Mouse (Mus musculus): ENCODE results near the gene Tm6sf1. TPM values are rescaled to one million over a fixed set of nuclear protein-coding genes. Genes with fewer than 3 reads are reported as not detected.
"Not testable (repeated sequence)": the region's sequence is repeated elsewhere in the genome, so short reads cannot be mapped to it uniquely, and the experiment has no call there.

The Tm6sf1 gene
- polyA plus RNA-seq, 1 experiment from 2014 or later: 12.5 TPM

DNA sequence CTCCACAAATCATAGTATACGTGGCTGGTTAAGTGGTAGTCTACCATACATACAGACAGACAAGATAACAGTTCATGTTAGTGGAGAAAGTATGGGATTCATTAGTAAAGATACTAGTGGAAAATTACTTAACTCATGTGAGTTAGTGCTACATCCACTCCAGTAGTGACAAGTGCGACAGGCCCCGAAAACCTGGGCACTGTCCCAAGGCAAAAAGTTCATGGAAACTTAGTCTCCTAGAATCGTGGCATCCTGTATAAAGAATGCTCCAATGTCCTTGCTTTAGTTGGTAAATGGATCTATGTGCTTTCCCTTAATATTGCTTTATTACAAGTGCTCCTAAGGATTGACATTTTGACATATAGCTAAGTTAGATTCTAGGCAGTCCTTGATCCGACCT lies 21.0 kb upstream of the Tm6sf1 start:
- not testable (repeated sequence) for H3K4me1 ChIP-seq (replicated peaks; ENCODE audit: control insufficient read depth, insufficient read depth, low read length); H3K36me3 ChIP-seq (ENCODE audit: control insufficient read depth, insufficient read depth, low read length); H3K4me3 ChIP-seq (ENCODE audit: low read depth, low read length); H3K9ac ChIP-seq (ENCODE audit: low read depth, low read length); ATAC-seq (replicated peaks; ENCODE audit: low FRiP score); DNase-seq (ENCODE audit: low spot score); H3K9me3 ChIP-seq (ENCODE audit: control insufficient read depth, low read length); H3K27ac ChIP-seq (ENCODE audit: low read depth, low read length); H3K27me3 ChIP-seq (replicated peaks; ENCODE audit: control insufficient read depth, insufficient read depth, low read length); H3K4me2 ChIP-seq
- WGBS: 78% methylated on average over 5 of the region's 5 CpGs

DNA sequence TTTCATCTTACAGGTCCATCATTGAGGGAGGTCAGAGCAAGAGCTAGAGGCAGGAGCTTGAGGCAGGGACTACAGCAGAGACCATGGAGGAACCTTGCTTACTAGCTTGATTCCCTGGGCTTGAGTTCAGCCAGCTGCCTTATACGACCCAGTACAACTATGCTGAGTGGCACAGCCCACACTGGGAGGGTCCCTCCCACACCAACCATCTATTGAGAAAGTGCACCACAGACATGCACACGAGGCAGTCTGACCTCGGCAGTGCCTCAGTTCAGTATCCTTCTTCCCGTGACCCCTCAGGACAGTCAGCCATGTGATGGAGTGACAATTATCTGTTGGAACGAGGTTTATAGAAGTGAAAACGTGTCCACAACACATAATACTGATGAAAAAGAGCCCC lies 19.1 kb upstream of the Tm6sf1 start:
- no peaks in the 10 kb centered on the region for H3K36me3 ChIP-seq (ENCODE audit: control insufficient read depth, insufficient read depth, low read length)
- H3K27ac ChIP-seq (ENCODE audit: low read depth, low read length): no peak overlapping the region
- no peak overlapping the region for H3K4me2 ChIP-seq
- no peak overlapping the region for H3K9ac ChIP-seq (ENCODE audit: low read depth, low read length)
- H3K27me3 ChIP-seq (replicated peaks; ENCODE audit: control insufficient read depth, insufficient read depth, low read length): no peaks in the 10 kb centered on the region
- DNase-seq (ENCODE audit: low spot score) (no peak), ATAC-seq (replicated peaks; ENCODE audit: low FRiP score) (no peak)
- WGBS: 70% methylated on average over 6 of the region's 6 CpGs
- H3K9me3 ChIP-seq (ENCODE audit: control insufficient read depth, low read length): no peaks in the 10 kb centered on the region
- no peak overlapping the region for H3K4me3 ChIP-seq (ENCODE audit: low read depth, low read length)
- no peaks in the 10 kb centered on the region for H3K4me1 ChIP-seq (replicated peaks; ENCODE audit: control insufficient read depth, insufficient read depth, low read length)

DNA sequence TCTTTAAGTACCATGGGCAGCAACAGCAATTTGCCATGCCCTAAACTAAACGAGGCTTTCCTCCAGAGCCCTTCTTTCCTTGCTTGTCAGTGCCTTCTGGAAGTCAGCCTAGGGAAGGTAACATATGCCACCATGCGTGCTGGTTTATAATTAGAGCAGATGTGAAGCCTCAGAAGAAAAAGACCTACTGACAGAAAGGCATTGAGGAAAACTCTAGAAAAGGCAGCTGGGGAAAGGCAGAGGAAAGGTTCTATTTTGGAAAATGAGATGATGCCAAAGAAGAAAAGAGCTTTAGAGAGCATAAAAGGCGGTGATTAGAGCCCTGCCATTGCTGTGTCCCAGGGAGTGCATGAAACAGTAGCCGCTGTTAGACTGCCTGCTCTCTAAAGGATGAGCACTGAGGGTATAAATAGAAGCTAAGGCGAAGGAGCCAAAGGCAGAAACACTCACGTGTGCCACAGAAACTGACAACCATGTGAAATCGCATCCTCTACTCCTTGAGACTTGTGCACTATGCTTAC lies 18.1 kb upstream of the Tm6sf1 start:
- H3K27ac ChIP-seq (ENCODE audit: low read depth, low read length): no peak overlapping the region

DNA sequence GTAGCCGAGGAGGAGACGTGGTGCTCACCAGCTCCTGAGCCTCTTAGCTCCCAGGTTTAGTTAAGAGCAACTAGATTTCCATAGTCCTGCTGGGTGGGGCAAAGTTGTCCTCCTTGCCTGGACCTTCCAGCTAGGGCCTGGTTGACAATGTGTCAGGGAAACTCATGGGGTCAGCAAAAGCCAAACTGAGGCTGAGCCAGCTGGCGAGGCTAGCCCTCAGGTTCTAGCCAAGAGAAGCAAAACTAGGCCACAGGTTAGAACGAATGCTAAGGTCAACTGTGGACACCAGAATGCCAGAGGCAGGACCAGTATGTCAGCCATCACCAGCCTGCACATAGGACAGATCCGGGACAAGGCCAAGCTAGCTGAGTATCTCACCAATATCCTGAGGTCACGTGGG lies 17.4 kb upstream of the Tm6sf1 start:
- Histone ChIP-seq H3K9me3 (ENCODE audit: control insufficient read depth, low read length) (no peaks in the 10 kb centered on the region), H3K36me3 (ENCODE audit: control insufficient read depth, insufficient read depth, low read length) (no peaks in the 10 kb centered on the region), H3K4me3 (ENCODE audit: low read depth, low read length) (no peak overlapping the region), H3K27ac (ENCODE audit: low read depth, low read length) (no peak overlapping the region), H3K4me1 (replicated peaks; ENCODE audit: control insufficient read depth, insufficient read depth, low read length) (no peaks in the 10 kb centered on the region), H3K9ac (ENCODE audit: low read depth, low read length) (no peak overlapping the region), H3K4me2 (no peak overlapping the region), H3K27me3 (replicated peaks; ENCODE audit: control insufficient read depth, insufficient read depth, low read length) (no peaks in the 10 kb centered on the region)
- DNase-seq (ENCODE audit: low spot score) (no peak), ATAC-seq (replicated peaks; ENCODE audit: low FRiP score) (no peak)
- WGBS: 74% methylated on average over 6 of the region's 6 CpGs

More for the DNA sequence above, 18.1 kb upstream of the Tm6sf1 start:
- H3K9ac ChIP-seq (ENCODE audit: low read depth, low read length): no peak overlapping the region
- H3K27me3 ChIP-seq (replicated peaks; ENCODE audit: control insufficient read depth, insufficient read depth, low read length): no peaks in the 10 kb centered on the region
- no peaks in the 10 kb centered on the region for H3K36me3 ChIP-seq (ENCODE audit: control insufficient read depth, insufficient read depth, low read length)
- H3K4me2 ChIP-seq: no peak overlapping the region
- no peaks in the 10 kb centered on the region for H3K9me3 ChIP-seq (ENCODE audit: control insufficient read depth, low read length)
- H3K4me1 ChIP-seq (replicated peaks; ENCODE audit: control insufficient read depth, insufficient read depth, low read length): no peaks in the 10 kb centered on the region
- WGBS: 76% methylated on average over 7 of the region's 7 CpGs
- ATAC-seq (replicated peaks; ENCODE audit: low FRiP score) (no peak), DNase-seq (ENCODE audit: low spot score) (no peak)
- no peak overlapping the region for H3K4me3 ChIP-seq (ENCODE audit: low read depth, low read length)

DNA sequence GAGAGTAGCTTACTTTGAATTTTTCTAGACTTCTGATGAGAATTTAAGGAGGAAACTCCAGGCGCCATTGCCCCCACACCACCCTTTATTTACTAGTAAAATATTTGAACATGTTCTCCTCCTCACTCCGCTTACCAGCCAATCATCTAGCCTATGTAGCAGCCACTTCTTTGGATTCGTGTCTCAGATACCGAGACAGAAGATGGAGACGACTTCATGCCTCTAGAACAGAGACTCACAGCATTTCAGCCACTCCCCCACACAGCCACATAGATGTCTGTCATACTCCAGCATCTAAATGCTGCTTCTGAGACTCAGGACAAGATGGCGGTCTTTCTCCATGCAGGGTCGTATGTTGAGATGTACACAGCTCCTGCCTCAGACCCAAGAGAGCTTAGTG lies 16.7 kb upstream of the Tm6sf1 start:
- Histone ChIP-seq H3K27me3 (replicated peaks; ENCODE audit: control insufficient read depth, insufficient read depth, low read length) (no peaks in the 10 kb centered on the region; the same call in 1 of the 2 replicates), H3K4me3 (ENCODE audit: low read depth, low read length) (no peak overlapping the region), H3K4me2 (no peak overlapping the region), H3K4me1 (replicated peaks; ENCODE audit: control insufficient read depth, insufficient read depth, low read length) (no peaks in the 10 kb centered on the region), H3K27ac (ENCODE audit: low read depth, low read length) (no peak overlapping the region), H3K9ac (ENCODE audit: low read depth, low read length) (no peak overlapping the region), H3K36me3 (ENCODE audit: control insufficient read depth, insufficient read depth, low read length) (no peaks in the 10 kb centered on the region), H3K9me3 (ENCODE audit: control insufficient read depth, low read length) (no peaks in the 10 kb centered on the region)
- 83% methylated on average over 7 of the region's 7 CpGs for WGBS
- no peak for DNase-seq (ENCODE audit: low spot score)
- no peak for ATAC-seq (replicated peaks; ENCODE audit: low FRiP score)

DNA sequence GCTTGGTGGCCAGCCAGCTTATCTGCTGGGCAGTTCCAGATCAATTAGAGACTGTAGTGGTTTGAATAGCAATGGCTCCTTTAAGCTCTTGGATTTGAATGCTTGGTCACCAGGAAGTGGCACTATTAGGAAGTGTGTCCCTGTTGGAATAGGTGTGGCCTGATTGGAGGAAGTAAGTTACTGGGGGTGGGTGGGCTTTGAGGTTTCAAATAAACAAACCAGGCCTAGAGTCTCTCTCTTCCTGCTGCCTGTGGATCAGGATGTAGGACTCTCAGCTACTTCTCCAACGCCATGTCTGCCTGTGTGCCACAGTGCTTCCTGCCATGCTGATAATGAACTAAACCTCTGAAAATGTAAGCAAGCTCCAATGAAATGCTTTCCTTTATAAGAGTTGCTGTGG lies 15.8 kb upstream of the Tm6sf1 start:
- Histone ChIP-seq H3K36me3 (ENCODE audit: control insufficient read depth, insufficient read depth, low read length) (no peaks in the 10 kb centered on the region), H3K4me2 (no peak overlapping the region), H3K4me3 (ENCODE audit: low read depth, low read length) (no peak overlapping the region), H3K9ac (ENCODE audit: low read depth, low read length) (no peak overlapping the region), H3K27me3 (replicated peaks; ENCODE audit: control insufficient read depth, insufficient read depth, low read length) (peaks cover 7% of the 10 kb centered on the region; the same call in 1 of the 2 replicates), H3K27ac (ENCODE audit: low read depth, low read length) (no peak overlapping the region), H3K9me3 (ENCODE audit: control insufficient read depth, low read length) (no peaks in the 10 kb centered on the region), H3K4me1 (replicated peaks; ENCODE audit: control insufficient read depth, insufficient read depth, low read length) (no peaks in the 10 kb centered on the region)
- 60% methylated on average over 1 of the region's 1 CpGs for WGBS
- ATAC-seq (replicated peaks; ENCODE audit: low FRiP score) (no peak), DNase-seq (ENCODE audit: low spot score) (no peak)

DNA sequence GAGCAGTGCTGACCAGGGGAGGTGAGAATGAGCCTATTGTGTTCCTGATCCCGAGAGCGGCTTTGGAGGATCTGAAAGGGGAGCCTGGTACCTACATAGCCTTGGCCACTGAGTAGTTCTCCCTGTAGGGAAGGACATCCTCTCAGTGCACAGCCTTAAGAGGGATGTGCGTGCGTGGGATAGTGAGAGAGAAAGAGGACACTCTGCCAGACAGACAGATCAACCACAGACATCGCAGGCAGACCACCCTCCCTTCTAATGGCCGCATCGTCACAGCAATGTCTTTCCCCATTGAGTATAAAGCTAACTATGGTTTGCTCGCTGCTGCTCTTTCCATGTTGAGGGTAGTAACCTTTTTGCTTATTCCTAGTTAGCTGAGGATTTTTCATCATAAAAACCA lies 14.9 kb upstream of the Tm6sf1 start:
- ATAC-seq (replicated peaks; ENCODE audit: low FRiP score) (no peak), DNase-seq (ENCODE audit: low spot score) (no peak)
- no peak overlapping the region for H3K27ac ChIP-seq (ENCODE audit: low read depth, low read length)
- H3K36me3 ChIP-seq (ENCODE audit: control insufficient read depth, insufficient read depth, low read length): no peaks in the 10 kb centered on the region
- no peak overlapping the region for H3K4me2 ChIP-seq
- 88% methylated on average over 8 of the region's 8 CpGs for WGBS
- H3K27me3 ChIP-seq (replicated peaks; ENCODE audit: control insufficient read depth, insufficient read depth, low read length): peaks cover 7% of the 10 kb centered on the region; the same call in 1 of the 2 replicates
- no peak overlapping the region for H3K4me3 ChIP-seq (ENCODE audit: low read depth, low read length)
- H3K9ac ChIP-seq (ENCODE audit: low read depth, low read length): no peak overlapping the region
- H3K4me1 ChIP-seq (replicated peaks; ENCODE audit: control insufficient read depth, insufficient read depth, low read length): no peaks in the 10 kb centered on the region
- no peaks in the 10 kb centered on the region for H3K9me3 ChIP-seq (ENCODE audit: control insufficient read depth, low read length)

DNA sequence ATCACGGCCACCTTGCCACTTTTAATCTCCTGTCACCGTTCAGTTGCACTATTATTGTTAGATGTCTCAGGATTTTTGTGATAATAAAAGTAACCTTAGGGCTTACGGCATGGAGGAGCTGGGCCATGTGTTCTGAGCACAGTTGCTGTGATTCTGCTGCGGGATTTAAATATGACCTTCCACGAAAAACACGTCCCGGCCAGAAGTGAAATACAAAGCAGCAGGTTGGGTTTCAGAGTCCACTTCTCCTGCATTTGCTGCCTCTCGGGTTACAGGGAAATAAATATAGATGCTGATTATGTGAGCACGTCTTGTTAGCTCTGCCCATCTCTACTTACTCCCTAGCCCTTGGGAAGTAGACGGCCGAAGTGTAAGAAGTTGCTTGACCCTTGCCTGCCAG lies 14.0 kb upstream of the Tm6sf1 start:
- ATAC-seq (replicated peaks; ENCODE audit: low FRiP score): no peak
- Histone ChIP-seq H3K27ac (ENCODE audit: low read depth, low read length) (no peak overlapping the region), H3K9me3 (ENCODE audit: control insufficient read depth, low read length) (no peaks in the 10 kb centered on the region), H3K36me3 (ENCODE audit: control insufficient read depth, insufficient read depth, low read length) (no peaks in the 10 kb centered on the region), H3K9ac (ENCODE audit: low read depth, low read length) (no peak overlapping the region), H3K4me1 (replicated peaks; ENCODE audit: control insufficient read depth, insufficient read depth, low read length) (no peaks in the 10 kb centered on the region), H3K4me2 (no peak overlapping the region), H3K4me3 (ENCODE audit: low read depth, low read length) (no peak overlapping the region), H3K27me3 (replicated peaks; ENCODE audit: control insufficient read depth, insufficient read depth, low read length) (peaks cover 7% of the 10 kb centered on the region; the same call in 1 of the 2 replicates)
- no peak for DNase-seq (ENCODE audit: low spot score)
- whole genome bisulfite sequencing: 80% methylated on average over 11 of the region's 11 CpGs

DNA sequence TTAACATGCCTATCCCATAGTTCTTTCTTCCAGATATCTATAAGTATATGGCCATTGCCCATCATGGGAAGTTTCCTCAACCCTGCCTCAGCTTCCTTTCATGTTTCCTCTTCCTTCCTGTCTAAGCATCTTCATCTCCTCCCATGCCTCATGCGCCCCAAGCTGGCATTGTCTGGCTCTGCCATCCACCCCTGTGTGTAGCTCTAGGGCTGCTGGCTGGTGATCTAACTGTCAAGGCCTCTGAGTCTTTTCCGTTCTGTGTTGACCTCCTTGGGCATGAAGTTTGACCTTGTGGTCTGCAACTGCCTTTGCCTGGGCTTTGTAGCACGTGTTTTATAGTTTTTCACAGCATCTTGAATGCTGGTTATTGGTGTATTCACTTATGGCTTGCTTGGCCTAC lies 13.5 kb upstream of the Tm6sf1 start:
- ATAC-seq (replicated peaks; ENCODE audit: low FRiP score): no peak
- H3K27ac ChIP-seq (ENCODE audit: low read depth, low read length): no peak overlapping the region
- WGBS: 86% methylated on average over 3 of the region's 3 CpGs
- no peaks in the 10 kb centered on the region for H3K36me3 ChIP-seq (ENCODE audit: control insufficient read depth, insufficient read depth, low read length)
- H3K4me3 ChIP-seq (ENCODE audit: low read depth, low read length): no peak overlapping the region
- no peaks in the 10 kb centered on the region for H3K4me1 ChIP-seq (replicated peaks; ENCODE audit: control insufficient read depth, insufficient read depth, low read length)
- H3K4me2 ChIP-seq: no peak overlapping the region
- no peak for DNase-seq (ENCODE audit: low spot score)
- peaks cover 7% of the 10 kb centered on the region; the same call in 1 of the 2 replicates for H3K27me3 ChIP-seq (replicated peaks; ENCODE audit: control insufficient read depth, insufficient read depth, low read length)
- no peak overlapping the region for H3K9ac ChIP-seq (ENCODE audit: low read depth, low read length)
- no peaks in the 10 kb centered on the region for H3K9me3 ChIP-seq (ENCODE audit: control insufficient read depth, low read length)

All from liver, embryonic 11.5 days (tissue).